Mouse (Mus musculus) hindbrain, postnatal 0 days (tissue): ENCODE results near the gene Phactr3. TPM values are rescaled to one million over a fixed set of nuclear protein-coding genes. Genes with fewer than 3 reads are reported as not detected.

Experiments
- ATAC-seq: fragments of 200-750 bp; cut with Nextera tagmentation; 2 replicates; pipeline ENCODE4 v1.8.0; 2017; ENCODE audit warnings: mild to moderate bottlenecking, moderate TSS enrichment, moderate library complexity
- DNase-seq: peaks from one replicate; pipeline ENCODE4 v3.0.0-alpha.2; 2015; ENCODE audit warnings: low spot score
- H3K27ac ChIP-seq: fragments of 300-500 bp; sonication (generic); 2 replicates; pipeline ENCODE4 v1.5.1; 2014; ENCODE audit warnings: mild to moderate bottlenecking
- H3K27me3 ChIP-seq: fragments of 300-500 bp; sonication (generic); 2 replicates; pipeline ENCODE4 v1.6.1; 2014; ENCODE audit warnings: low read length, mixed read lengths; ENCODE audit not compliant: insufficient read depth
- H3K36me3 ChIP-seq: fragments of 300-500 bp; sonication (generic); 2 replicates; pipeline ENCODE4 v1.6.1; 2014; ENCODE audit warnings: low read length, mixed read lengths; ENCODE audit not compliant: insufficient read depth
- H3K4me1 ChIP-seq: fragments of 300-500 bp; sonication (generic); 2 replicates; pipeline ENCODE4 v1.6.1; 2014; ENCODE audit warnings: antibody characterized with exemption, low read length, mixed read lengths; ENCODE audit not compliant: insufficient read depth
- H3K4me2 ChIP-seq: fragments of 300-500 bp; sonication (generic); 2 replicates; pipeline ENCODE4 v1.6.1; 2014; ENCODE audit warnings: low read depth, mild to moderate bottlenecking, low read length, moderate library complexity, mixed read lengths
- H3K4me3 ChIP-seq: fragments of 300-500 bp; sonication (generic); 2 replicates; pipeline ENCODE4 v1.5.1; 2014; ENCODE audit warnings: low read length
- H3K9ac ChIP-seq: fragments of 300-500 bp; sonication (generic); replicated peaks from 2 replicates; pipeline ENCODE4 v1.6.1; 2014; ENCODE audit warnings: mild to moderate bottlenecking, low read length, moderate library complexity, mixed read lengths
- H3K9me3 ChIP-seq: fragments of 300-500 bp; sonication (generic); 2 replicates; pipeline ENCODE4 v1.6.1; 2016; ENCODE audit warnings: low read length, mixed read lengths
- CTCF ChIP-seq: IDR thresholded peaks from 2 replicates; pipeline ENCODE4 v1.5.1; 2016; ENCODE audit warnings: antibody characterized with exemption, control low read depth, low read depth
- WGBS: fragments of 180-500 bp; shearing (Covaris S2); extraction: QIAGEN DNeasy Blood & Tissue Kit; methylation state at CpG from one replicate; pipeline ENCODE4 v1.1.7; 2014; 5-methylcytosine and 5-hydroxymethylcytosine counted together
- polyA plus RNA-seq: library from polyadenylated mRNA; unstranded; fragments of >200 nt; fragmentation: Nextera tagmentation; extraction: Ambion mirVana; gene quantifications from 2 replicates; pipeline ENCODE4 v1.2.1, GENCODE M21; 2015
- total RNA-seq: library from RNA; depleted of rRNA; stranded (reverse); fragments of >200 nt; gene quantifications from 2 replicates; pipeline ENCODE4 v1.2.3, GENCODE M21; 2014

The Phactr3 gene
- total and polyA plus RNA-seq, 2 experiments from 2014 or later: 66.2 to 92.7 TPM

- TF ChIP-seq CTCF: no peak
- Histone ChIP-seq H3K36me3 (no peaks in the 10 kb centered on the region), H3K27ac (no peak overlapping the region), H3K27me3 (no peaks in the 10 kb centered on the region), H3K4me1 (0 out of 2 replicates have a peak, but pooled peaks cover 5% of the 10 kb centered on the region), H3K9ac (no peak overlapping the region), H3K4me2 (no peak overlapping the region), H3K9me3 (no peaks in the 10 kb centered on the region), H3K4me3 (no peak overlapping the region)
- peak; percentile 30 for DNase-seq
- peak; percentile 19; the same call in 1 of the 2 replicates for ATAC-seq
- WGBS: 65% methylated on average over 5 of the region's 5 CpGs
Observed at GRCm38 (mm10) chr2:178184251-178184650, 65.5 kb downstream of the Phactr3 start.

DNA sequence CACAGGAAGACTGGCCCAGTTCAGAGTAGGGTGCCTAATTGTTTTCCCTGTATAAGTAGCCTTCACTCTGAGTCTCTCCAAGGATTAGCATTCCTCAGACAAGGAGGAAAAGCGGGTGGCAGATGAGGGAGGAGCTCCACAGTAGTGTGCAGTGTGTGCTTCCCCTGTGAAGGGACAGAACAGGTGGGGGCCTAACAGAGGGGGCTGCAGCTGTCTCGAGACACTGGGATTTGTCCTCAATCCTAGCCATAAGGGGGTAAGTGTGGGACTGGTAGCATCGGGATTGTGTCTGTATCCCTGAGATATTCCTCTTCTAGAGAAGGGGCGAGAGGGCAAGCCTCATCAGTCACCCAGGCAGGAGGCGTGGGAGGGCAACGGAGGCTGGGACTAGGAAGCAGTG is 66.1 kb downstream of the Phactr3 start:
- Histone ChIP-seq H3K27me3 (no peaks in the 10 kb centered on the region), H3K36me3 (no peaks in the 10 kb centered on the region), H3K9me3 (no peaks in the 10 kb centered on the region), H3K4me2 (no peak overlapping the region), H3K27ac (peak overlapping the region; percentile 41; the same call in 1 of the 2 replicates), H3K4me1 (0 out of 2 replicates have a peak, but pooled peaks cover 5% of the 10 kb centered on the region), H3K9ac (no peak overlapping the region), H3K4me3 (no peak overlapping the region)
- WGBS: 46% methylated on average over 6 of the region's 6 CpGs
- no peak for TF ChIP-seq CTCF
- ATAC-seq (peak; percentile 45; the same call in 1 of the 2 replicates), DNase-seq (no peak)

DNA sequence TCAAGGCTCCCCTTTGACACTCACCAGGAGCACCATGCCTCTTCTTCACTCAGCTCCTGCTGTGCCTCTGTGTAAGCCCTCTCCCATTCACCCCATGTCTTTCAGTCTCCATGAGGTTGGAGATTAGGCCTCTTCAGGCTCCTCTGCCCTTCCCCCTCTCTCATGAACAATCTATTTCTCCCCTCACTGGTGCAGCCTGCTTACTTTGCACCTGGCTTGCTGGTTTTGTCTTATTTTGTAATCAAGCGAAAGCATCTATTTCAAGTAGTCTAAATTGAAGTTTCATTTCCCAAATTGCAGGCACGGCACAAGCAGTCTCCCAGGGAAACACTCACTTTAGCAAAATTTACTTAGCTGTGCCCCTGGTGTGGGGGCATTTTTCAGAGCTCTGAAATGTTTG is 70.2 kb downstream of the Phactr3 start:
- H3K4me3 ChIP-seq: no peak overlapping the region
- H3K27ac ChIP-seq: peak overlapping the region; percentile 36; the same call in 1 of the 2 replicates
- H3K4me1 ChIP-seq: peaks cover 19% of the 10 kb centered on the region; the same call in 1 of the 2 replicates
- H3K36me3 ChIP-seq: no peaks in the 10 kb centered on the region
- no peaks in the 10 kb centered on the region for H3K27me3 ChIP-seq
- H3K4me2 ChIP-seq: no peak overlapping the region
- no peaks in the 10 kb centered on the region for H3K9me3 ChIP-seq
- TF ChIP-seq CTCF: no peak
- no peak for ATAC-seq
- no peak overlapping the region for H3K9ac ChIP-seq
- 56% methylated on average over 2 of the region's 2 CpGs for WGBS
- no peak for DNase-seq

GRCm38 (mm10) chr2:178192881-178193280 is 74.1 kb downstream of the Phactr3 start:
- 37% methylated on average over 9 of the region's 9 CpGs for WGBS
- Histone ChIP-seq H3K27ac (peak overlapping the region; percentile 57), H3K4me3 (no peak overlapping the region), H3K9ac (no peak overlapping the region), H3K36me3 (no peaks in the 10 kb centered on the region), H3K9me3 (no peaks in the 10 kb centered on the region), H3K27me3 (no peaks in the 10 kb centered on the region), H3K4me1 (peaks cover 14% of the 10 kb centered on the region; the same call in 1 of the 2 replicates), H3K4me2 (no peak overlapping the region)
- ATAC-seq: 0 out of 2 replicates have a peak, but pooled peaks have one; percentile 15
- no peak for TF ChIP-seq CTCF
- DNase-seq: peak; percentile 30

DNA sequence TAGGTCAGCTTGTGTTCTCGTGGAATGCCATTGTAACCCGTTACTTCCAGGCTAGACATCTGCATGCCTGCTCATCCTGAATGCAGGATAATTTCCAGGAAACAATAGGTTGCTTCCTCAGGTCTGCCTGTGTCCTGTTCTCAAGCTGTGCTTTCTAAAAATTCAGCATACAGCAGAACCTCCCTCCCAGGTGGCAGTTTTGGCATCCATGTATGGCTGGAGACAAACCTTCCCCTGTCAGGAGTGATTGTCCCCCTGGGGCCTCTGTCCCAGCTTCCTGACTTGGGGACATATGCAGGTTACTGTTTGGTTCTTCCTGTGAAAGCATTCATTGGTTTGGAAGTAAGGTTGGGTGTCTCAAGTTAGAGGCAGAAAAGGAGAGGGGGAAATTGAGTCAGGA is 74.7 kb downstream of the Phactr3 start:
- H3K9ac ChIP-seq: no peak overlapping the region
- H3K27me3 ChIP-seq: no peaks in the 10 kb centered on the region

GRCm38 (mm10) chr2:178194908-178195307 is 76.1 kb downstream of the Phactr3 start:
- H3K4me3 ChIP-seq: no peak overlapping the region
- 0 out of 2 replicates have a peak overlapping the region, but pooled peaks have one; percentile 36 for H3K27ac ChIP-seq
- no peaks in the 10 kb centered on the region for H3K27me3 ChIP-seq
- H3K9me3 ChIP-seq: no peaks in the 10 kb centered on the region
- DNase-seq (peak; percentile 40), ATAC-seq (0 out of 2 replicates have a peak, but pooled peaks have one; percentile 19)
- H3K4me2 ChIP-seq: no peak overlapping the region
- H3K4me1 ChIP-seq: peaks cover 14% of the 10 kb centered on the region; the same call in 1 of the 2 replicates
- TF ChIP-seq CTCF: no peak
- no peaks in the 10 kb centered on the region for H3K36me3 ChIP-seq
- H3K9ac ChIP-seq: no peak overlapping the region
- 40% methylated on average over 5 of the region's 5 CpGs for WGBS

More for the DNA sequence above, 74.7 kb downstream of the Phactr3 start:
- no peaks in the 10 kb centered on the region for H3K9me3 ChIP-seq
- H3K4me3 ChIP-seq: no peak overlapping the region
- 24% methylated on average over 2 of the region's 2 CpGs for whole genome bisulfite sequencing
- no peak overlapping the region for H3K4me2 ChIP-seq
- DNase-seq: no peak
- ATAC-seq: no peak
- peaks cover 14% of the 10 kb centered on the region; the same call in 1 of the 2 replicates for H3K4me1 ChIP-seq
- no peaks in the 10 kb centered on the region for H3K36me3 ChIP-seq
- no peak for TF ChIP-seq CTCF
- peak overlapping the region; percentile 57; the same call in 1 of the 2 replicates for H3K27ac ChIP-seq

DNA sequence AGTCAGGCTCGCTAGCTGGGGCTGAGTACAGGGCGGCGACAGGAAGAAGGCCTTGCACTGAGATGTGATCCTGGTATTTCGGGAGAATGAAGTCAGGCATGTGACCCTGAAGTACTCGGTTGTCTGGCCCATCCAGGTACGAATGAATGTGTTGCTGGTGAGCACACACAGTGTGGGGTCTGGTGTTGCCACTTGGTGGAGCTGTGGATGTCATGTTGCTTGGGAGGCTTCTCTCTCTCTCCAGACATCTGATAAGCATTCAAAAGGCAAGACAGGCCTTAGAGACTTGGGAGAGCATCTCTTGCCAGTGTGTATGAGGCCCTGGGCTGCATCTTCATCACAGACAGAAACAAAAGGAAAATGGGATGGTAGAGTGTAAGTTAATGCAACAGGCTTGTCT is 77.3 kb downstream of the Phactr3 start:
- H3K9ac ChIP-seq: no peak overlapping the region
- H3K27ac ChIP-seq: no peak overlapping the region; the same call in 1 of the 2 replicates
- no peaks in the 10 kb centered on the region for H3K36me3 ChIP-seq
- DNase-seq (no peak), ATAC-seq (no peak)
- H3K4me2 ChIP-seq: no peak overlapping the region
- TF ChIP-seq CTCF: no peak; the same call in 1 of the 2 replicates
- H3K9me3 ChIP-seq: no peaks in the 10 kb centered on the region
- WGBS: 86% methylated on average over 6 of the region's 6 CpGs
- H3K4me1 ChIP-seq: peaks cover 14% of the 10 kb centered on the region; the same call in 1 of the 2 replicates
- H3K27me3 ChIP-seq: no peaks in the 10 kb centered on the region
- H3K4me3 ChIP-seq: no peak overlapping the region
